Mouse (Mus musculus) liver, embryonic 14.5 days (tissue): ENCODE data around the gene BC004004. TPM values are rescaled to one million over a fixed set of nuclear protein-coding genes. Genes with fewer than 3 reads are reported as not detected.
"Not testable (repeated sequence)": the region's sequence is repeated elsewhere in the genome, so short reads cannot be mapped to it uniquely, and the experiment has no call there.

ENCODE experiments used
- ATAC-seq: fragments of 200-750 bp; cut with Nextera tagmentation; 2 replicates; pipeline ENCODE4 v1.8.0; 2017; ENCODE audit warnings: moderate number of reproducible peaks, mild to moderate bottlenecking, moderate library complexity; ENCODE audit not compliant: insufficient read depth
- DNase-seq, 3 experiments: peaks; one replicate each; pipeline ENCODE4 v3.0.0-alpha.2; 2012 to 2013; ENCODE audit warnings: low read depth in 3 of 3, low spot score in 3 of 3
- H3K27ac ChIP-seq: fragments of 300-500 bp; sonication (generic); 2 replicates; pipeline ENCODE4 v1.5.1; 2014; ENCODE audit warnings: moderate library complexity, mild to moderate bottlenecking, control low read depth, inconsistent platforms
- H3K27me3 ChIP-seq: fragments of 300-500 bp; sonication (generic); 2 replicates; pipeline ENCODE4 v1.6.1; 2014; ENCODE audit warnings: mild to moderate bottlenecking, low read length, moderate library complexity; ENCODE audit not compliant: control insufficient read depth, insufficient read depth
- H3K36me3 ChIP-seq: fragments of 300-500 bp; sonication (generic); replicated peaks from 2 replicates; pipeline ENCODE4 v1.6.1; 2014; ENCODE audit warnings: low read depth; ENCODE audit not compliant: control insufficient read depth, insufficient read depth
- H3K4me1 ChIP-seq, 2 experiments: fragments of 200-500 bp in 1 of 2; fragments of 300-500 bp in 1 of 2; sonication (generic) in 1 of 2; replicated peaks; 2 replicates each; pipeline ENCODE4 v1.6.1; 2012 to 2014; ENCODE audit warnings: antibody characterized with exemption in 1 of 2, inconsistent platforms in 1 of 2, low read length in 1 of 2; ENCODE audit not compliant: control insufficient read depth in 2 of 2, insufficient read depth in 2 of 2
- H3K4me2 ChIP-seq: fragments of 300-500 bp; sonication (generic); 2 replicates; pipeline ENCODE4 v1.6.1; 2014; ENCODE audit warnings: low read depth, mild to moderate bottlenecking, control low read depth, moderate library complexity
- H3K4me3 ChIP-seq, 2 experiments: fragments of 200-500 bp in 1 of 2; fragments of 300-500 bp in 1 of 2; sonication (generic) in 1 of 2; 2 replicates each; pipeline ENCODE4 v1.5.1; 2012 to 2014; ENCODE audit warnings: low read depth in 2 of 2, low read length in 2 of 2, mild to moderate bottlenecking in 2 of 2, control low read depth in 1 of 2, inconsistent platforms in 1 of 2, moderate library complexity in 1 of 2; ENCODE audit not compliant: insufficient read depth in 1 of 2
- H3K9ac ChIP-seq: fragments of 300-500 bp; sonication (generic); replicated peaks from 2 replicates; pipeline ENCODE4 v1.6.1; 2014; ENCODE audit warnings: mild to moderate bottlenecking, control low read depth, moderate library complexity
- H3K9me3 ChIP-seq: fragments of 300-500 bp; sonication (generic); 2 replicates; pipeline ENCODE4 v1.6.1; 2016; ENCODE audit warnings: low read length, mixed read lengths; ENCODE audit not compliant: control insufficient read depth
- CTCF ChIP-seq: IDR thresholded peaks from 2 replicates; pipeline ENCODE4 v1.5.1; 2016; ENCODE audit warnings: antibody characterized with exemption, low read depth, control low read depth
- EP300 ChIP-seq: IDR thresholded peaks from 2 replicates; pipeline ENCODE4 v1.6.1; 2016; ENCODE audit warnings: antibody characterized with exemption, low read depth
- WGBS: fragments of 180-500 bp; shearing (Covaris S2); extraction: QIAGEN DNeasy Blood & Tissue Kit; methylation state at CpG from one replicate; pipeline ENCODE4 v1.1.7; 2014; ENCODE audit not compliant: insufficient replicate concordance; 5-methylcytosine and 5-hydroxymethylcytosine counted together
- polyA plus RNA-seq, 2 experiments: library from polyadenylated mRNA; depleted of rRNA in 1 of 2; stranded (reverse) in 1 of 2; unstranded in 1 of 2; fragments of >200 nt; fragmentation: Nextera tagmentation in 1 of 2; extraction: Ambion mirVana in 1 of 2; gene quantifications; 2 replicates each; pipeline versions ENCODE4 v1.2.1 to v1.2.3; 2012 to 2014

The BC004004 gene
- polyA plus RNA-seq, 2 experiments = 26.1 to 58.1 TPM

DNA sequence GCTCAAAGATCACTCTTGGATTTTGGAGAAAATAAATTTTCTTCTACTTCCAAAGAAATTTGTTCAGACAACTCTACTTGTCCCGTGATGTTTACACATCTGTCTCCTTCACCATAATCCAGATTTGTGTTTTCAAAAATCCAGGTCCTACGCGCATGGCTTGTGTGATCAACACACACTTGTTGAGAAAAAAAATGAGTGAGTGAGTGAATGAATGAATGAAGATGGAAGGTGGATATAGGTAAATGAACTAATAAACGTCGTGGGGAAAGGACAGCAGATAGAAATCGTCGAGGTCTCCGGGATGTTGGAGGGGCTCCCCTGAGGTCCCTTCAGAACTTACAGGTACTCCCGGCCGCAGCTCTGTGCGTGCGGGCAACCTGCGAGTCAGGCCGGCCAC, 5.2 kb upstream of the BC004004 start:
- WGBS = under 1% methylated on average over 14 of the region's 14 CpGs
- peaks cover 9 to 29% of the 10 kb centered on the region in 2 experiments; a peak in 3 of 4 replicates for H3K4me1 ChIP-seq
- no peaks in the 10 kb centered on the region for H3K9me3 ChIP-seq
- H3K27me3 ChIP-seq = no peaks in the 10 kb centered on the region
- peak overlapping the region; percentile 76 for H3K9ac ChIP-seq
- no peak for TF ChIP-seq CTCF
- no peak for TF ChIP-seq EP300
- H3K4me3 ChIP-seq = peak overlapping the region; percentile 71 to 91
- peaks cover 26% of the 10 kb centered on the region for H3K36me3 ChIP-seq
- peak overlapping the region; percentile 83 for H3K27ac ChIP-seq
- H3K4me2 ChIP-seq = peak overlapping the region; percentile 95
- ATAC-seq = peak; percentile 7
- DNase-seq = no peak

DNA sequence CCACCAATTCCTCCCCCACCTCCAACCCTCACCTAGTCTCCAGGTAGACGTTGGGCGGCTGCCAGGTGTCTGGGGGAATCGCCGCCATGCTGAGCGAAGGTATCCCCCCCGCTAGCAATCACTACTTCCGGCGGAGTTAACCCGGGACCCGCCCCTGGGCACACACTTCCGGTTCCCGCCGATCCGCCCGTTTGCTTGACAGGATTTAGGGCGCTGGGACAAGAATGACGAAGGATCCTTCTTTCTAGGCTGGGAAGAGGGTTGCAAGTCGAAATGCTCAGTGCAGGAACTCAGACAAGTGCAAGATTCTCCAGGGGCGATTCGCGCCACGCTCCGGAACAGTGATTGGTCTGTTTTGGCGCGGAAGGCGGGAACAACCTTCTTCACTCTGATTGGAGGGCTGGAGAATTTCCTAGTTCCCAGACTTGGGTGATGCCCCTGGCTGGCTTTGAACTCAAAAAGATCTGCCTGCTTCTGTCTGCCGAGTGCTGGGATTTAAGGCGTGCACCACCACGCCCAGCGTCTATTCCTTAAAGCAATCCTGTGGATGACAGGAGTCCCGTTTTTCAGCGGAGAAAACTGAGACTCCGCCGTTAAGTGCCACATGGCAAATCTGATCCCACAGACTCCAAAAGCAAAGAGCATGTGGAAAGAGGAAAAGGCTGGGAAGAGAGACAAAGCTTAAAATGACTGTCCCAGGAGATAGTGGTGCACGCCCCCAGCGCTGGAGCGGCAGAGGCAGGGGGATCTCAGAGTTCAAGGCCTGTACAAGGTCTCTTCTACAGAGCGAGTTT, 4.6 kb upstream of the BC004004 start, which contains the start of gene Ppil1:
TSS of gene Ppil1 (minus strand) at position 347 of the 794 bp plus-strand sequence.
- ATAC-seq (peak; percentile 71), DNase-seq (peak; percentile 68 to 77 (median 76))
- Histone ChIP-seq H3K9me3 (no peaks in the 10 kb centered on the region), H3K27ac (peak within 1 kb of the TSS; percentile 83), H3K9ac (peak within 1 kb of the TSS; percentile 76), H3K4me2 (peak within 1 kb of the TSS; percentile 95), H3K27me3 (no peaks in the 10 kb centered on the region), H3K4me1 (peaks cover 9 to 29% of the 10 kb centered on the region in 2 experiments; a peak in 3 of 4 replicates), H3K36me3 (peaks cover 20% of the 10 kb centered on the region), H3K4me3 (peak within 1 kb of the TSS; percentile 71 to 91)
- WGBS = 7% methylated on average over 38 of the region's 38 CpGs
- TF ChIP-seq EP300 = 0 out of 2 replicates have a peak, but pooled peaks have one; percentile 14
- TF ChIP-seq CTCF = no peak

DNA sequence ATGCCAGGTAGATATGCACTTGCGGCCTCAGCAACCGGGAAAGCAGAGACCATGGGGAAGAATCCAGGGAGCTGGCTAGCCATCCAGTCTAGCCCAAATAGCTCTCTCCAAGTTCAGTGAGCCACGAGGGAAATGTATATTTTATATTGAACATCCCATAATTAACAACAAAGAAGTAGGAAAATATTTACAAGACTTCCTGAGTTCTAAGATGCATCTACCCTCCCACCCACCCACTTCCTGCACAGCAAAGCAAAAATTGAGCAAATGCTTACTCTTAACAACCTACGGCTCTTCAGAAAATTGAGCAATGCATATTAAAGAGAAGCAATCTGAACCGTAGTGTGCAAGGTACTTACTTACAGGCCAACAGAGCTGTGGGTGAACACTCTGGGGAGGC, 3.8 kb upstream of the BC004004 start:
- peaks cover 15% of the 10 kb centered on the region for H3K36me3 ChIP-seq
- H3K4me2 ChIP-seq = peak overlapping the region; percentile 95
- peak overlapping the region; percentile 76 for H3K9ac ChIP-seq
- no peaks in the 10 kb centered on the region for H3K27me3 ChIP-seq
- TF ChIP-seq EP300 (no peak), CTCF (no peak)
- no peaks in the 10 kb centered on the region for H3K9me3 ChIP-seq
- ATAC-seq (no peak), DNase-seq (no peak)
- H3K4me3 ChIP-seq = peak overlapping the region; percentile 71 to 91; a peak in 1 of 4 replicates
- peak overlapping the region; percentile 83 for H3K27ac ChIP-seq
- 59% methylated on average over 5 of the region's 5 CpGs for WGBS
- peaks cover 12 to 34% of the 10 kb centered on the region in 2 experiments; a peak in 3 of 4 replicates for H3K4me1 ChIP-seq

DNA sequence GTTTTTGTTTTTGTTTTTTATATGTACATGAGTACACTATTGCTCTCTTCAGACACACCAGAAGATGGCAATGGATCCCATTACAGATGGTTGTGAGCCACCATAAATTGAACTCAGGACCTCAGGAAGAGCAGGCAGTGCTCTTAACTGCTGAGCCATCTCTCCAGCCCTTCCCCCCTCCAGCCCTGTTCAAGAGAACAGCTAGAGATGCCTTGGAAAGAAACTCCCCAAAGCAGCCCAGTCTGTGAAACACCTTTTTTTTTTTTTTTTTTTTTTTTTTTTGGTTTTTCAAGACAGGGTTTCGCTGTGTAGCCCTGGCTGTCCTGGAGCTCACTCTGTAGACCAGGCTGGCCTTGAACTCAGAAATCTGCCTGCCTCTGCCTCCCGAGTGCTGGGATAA, 1.5 kb upstream of the BC004004 start:
- 71% methylated on average over 2 of the region's 2 CpGs for WGBS
- not testable (repeated sequence) for H3K9ac ChIP-seq, H3K27me3 ChIP-seq, H3K4me3 ChIP-seq, H3K4me2 ChIP-seq, H3K9me3 ChIP-seq, ATAC-seq, DNase-seq, H3K36me3 ChIP-seq, H3K27ac ChIP-seq
- peaks cover 14 to 28% of the 10 kb centered on the region in 2 experiments for H3K4me1 ChIP-seq

DNA sequence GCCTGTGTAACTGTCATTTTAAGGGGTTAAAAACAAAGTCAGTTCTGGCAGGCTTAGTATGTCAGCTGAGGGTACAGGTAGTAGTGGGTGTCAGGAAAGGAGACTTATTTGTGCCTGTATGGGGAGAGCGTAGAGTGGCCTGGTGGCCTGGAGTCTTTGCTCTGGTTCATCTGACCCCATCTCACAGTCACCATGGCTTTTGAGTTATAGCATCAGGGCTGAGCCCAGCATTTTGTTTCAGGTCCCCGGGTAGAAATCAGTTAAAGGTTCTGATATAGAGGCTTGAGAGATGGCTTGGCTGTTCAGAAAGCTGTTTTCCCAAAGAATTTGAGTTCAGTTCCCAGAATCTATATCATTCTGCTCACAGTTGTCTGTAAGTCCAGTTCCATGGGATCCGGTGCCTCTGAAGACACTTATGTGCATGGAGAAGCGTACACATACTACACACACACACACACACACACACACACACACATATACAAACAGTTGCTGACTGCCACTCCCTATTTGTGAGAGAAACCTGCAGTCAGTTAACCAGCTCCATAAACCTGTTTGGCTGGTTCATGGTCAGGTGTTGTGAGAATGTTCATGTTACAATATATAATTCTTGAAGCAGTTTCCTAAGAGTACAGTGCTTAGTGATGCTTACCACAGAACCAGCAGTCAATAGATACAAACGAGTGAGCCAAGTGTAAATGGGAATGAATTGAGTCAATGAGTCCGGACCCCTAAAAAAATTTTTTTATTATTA, 482 bp upstream of the BC004004 start:
- 51% methylated on average over 6 of the region's 6 CpGs for whole genome bisulfite sequencing
- ATAC-seq = peak; percentile 6; the same call in 1 of the 2 replicates

More for the DNA sequence above, 482 bp upstream of the BC004004 start:
- H3K36me3 ChIP-seq = no peaks in the 10 kb centered on the region
- TF ChIP-seq CTCF (no peak), EP300 (no peak)
- peak overlapping the region; percentile 91 for H3K9ac ChIP-seq
- H3K4me2 ChIP-seq = peak overlapping the region; percentile 84
- H3K27ac ChIP-seq = peak overlapping the region; percentile 70
- H3K9me3 ChIP-seq = no peaks in the 10 kb centered on the region
- peaks cover 9 to 23% of the 10 kb centered on the region in 2 experiments for H3K4me1 ChIP-seq
- H3K4me3 ChIP-seq = peak overlapping the region; percentile 72 to 74
- no peak for DNase-seq
- H3K27me3 ChIP-seq = no peaks in the 10 kb centered on the region
